Mouse (Mus musculus): ENCODE results near the gene Cox4i1. TPM values are rescaled to one million over a fixed set of nuclear protein-coding genes. Genes with fewer than 3 reads are reported as not detected.

Gene Cox4i1
- polyA plus RNA-seq, 1 experiment from 2014 or later = 1,022 TPM

GRCm38 (mm10) chr8:120632969-120633664, 34.9 kb upstream of the Cox4i1 start:
- Histone ChIP-seq H3K27ac (no peak overlapping the region), H3K9me3 (no peaks in the 10 kb centered on the region), H3K4me3 (peak overlapping the region; percentile 59), H3K36me3 (no peaks in the 10 kb centered on the region), H3K4me1 (peaks cover 21% of the 10 kb centered on the region), H3K9ac (peak overlapping the region; percentile 59), H3K4me2 (peak overlapping the region; percentile 98), H3K27me3 (peaks cover 28% of the 10 kb centered on the region)
- no peak for ATAC-seq (ENCODE audit: borderline replicate concordance, extremely low read depth, low FRiP score, low TSS enrichment)
- 42% methylated on average over 17 of the region's 17 CpGs for WGBS

DNA sequence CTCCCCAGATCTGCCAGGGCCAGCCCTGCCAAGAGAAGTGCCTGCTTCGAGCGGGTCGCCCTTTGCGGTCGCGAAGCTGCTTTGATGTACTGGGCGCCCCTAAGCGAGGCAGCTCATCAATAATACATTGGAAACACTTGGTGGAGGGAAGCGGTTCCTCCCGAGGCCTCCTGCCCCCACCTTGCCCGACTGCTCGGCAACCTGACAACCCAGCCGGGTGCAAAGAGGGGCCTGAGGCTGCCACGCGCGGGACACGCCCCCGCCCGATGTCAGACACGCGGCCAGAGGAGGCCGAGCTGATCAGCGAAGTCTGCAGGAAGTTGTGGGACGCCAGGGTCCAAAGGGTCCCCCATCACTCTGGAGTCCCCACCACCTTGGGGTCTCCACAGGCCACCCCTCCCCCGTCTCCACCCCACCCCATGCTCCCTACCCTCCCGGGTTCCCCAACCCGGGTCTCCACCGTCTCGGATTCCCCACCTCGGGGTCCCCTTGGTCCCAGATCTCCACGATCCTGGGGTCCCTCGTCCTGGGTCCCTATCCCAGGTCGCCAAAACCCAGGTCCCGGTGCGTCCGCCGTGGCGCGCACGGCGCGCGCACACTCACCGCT, 34.3 kb upstream of the Cox4i1 start:
- ATAC-seq (ENCODE audit: borderline replicate concordance, extremely low read depth, low FRiP score, low TSS enrichment) = peak; percentile 16
- H3K36me3 ChIP-seq = no peaks in the 10 kb centered on the region
- no peak overlapping the region for H3K27ac ChIP-seq
- peaks cover 28% of the 10 kb centered on the region for H3K27me3 ChIP-seq
- peak overlapping the region; percentile 98 for H3K4me2 ChIP-seq
- peak overlapping the region; percentile 59 for H3K4me3 ChIP-seq
- H3K9me3 ChIP-seq = no peaks in the 10 kb centered on the region
- 1% methylated on average over 44 of the region's 44 CpGs for WGBS
- peak overlapping the region; percentile 59 for H3K9ac ChIP-seq
- peaks cover 21% of the 10 kb centered on the region for H3K4me1 ChIP-seq

GRCm38 (mm10) chr8:120634329-120634839, 33.6 kb upstream of the Cox4i1 start:
- Histone ChIP-seq H3K36me3 (no peaks in the 10 kb centered on the region), H3K4me3 (peak overlapping the region; percentile 59), H3K4me2 (peak overlapping the region; percentile 98), H3K27ac (no peak overlapping the region), H3K27me3 (peaks cover 28% of the 10 kb centered on the region), H3K9ac (peak overlapping the region; percentile 59), H3K9me3 (no peaks in the 10 kb centered on the region), H3K4me1 (peaks cover 21% of the 10 kb centered on the region)
- peak; percentile 36 for ATAC-seq (ENCODE audit: borderline replicate concordance, extremely low read depth, low FRiP score, low TSS enrichment)
- 1% methylated on average over 40 of the region's 42 CpGs for WGBS

GRCm38 (mm10) chr8:120641245-120641644, 26.8 kb upstream of the Cox4i1 start:
- no peak overlapping the region for H3K27ac ChIP-seq
- H3K27me3 ChIP-seq = no peaks in the 10 kb centered on the region
- WGBS = 20% methylated on average over 8 of the region's 8 CpGs
- no peak for ATAC-seq (ENCODE audit: borderline replicate concordance, extremely low read depth, low FRiP score, low TSS enrichment)
- 0 out of 2 replicates have a peak, but pooled peaks cover 7% of the 10 kb centered on the region for H3K4me1 ChIP-seq
- H3K9ac ChIP-seq = no peak overlapping the region
- no peak overlapping the region for H3K4me2 ChIP-seq
- no peaks in the 10 kb centered on the region for H3K36me3 ChIP-seq
- H3K9me3 ChIP-seq = no peaks in the 10 kb centered on the region
- no peak overlapping the region for H3K4me3 ChIP-seq

DNA sequence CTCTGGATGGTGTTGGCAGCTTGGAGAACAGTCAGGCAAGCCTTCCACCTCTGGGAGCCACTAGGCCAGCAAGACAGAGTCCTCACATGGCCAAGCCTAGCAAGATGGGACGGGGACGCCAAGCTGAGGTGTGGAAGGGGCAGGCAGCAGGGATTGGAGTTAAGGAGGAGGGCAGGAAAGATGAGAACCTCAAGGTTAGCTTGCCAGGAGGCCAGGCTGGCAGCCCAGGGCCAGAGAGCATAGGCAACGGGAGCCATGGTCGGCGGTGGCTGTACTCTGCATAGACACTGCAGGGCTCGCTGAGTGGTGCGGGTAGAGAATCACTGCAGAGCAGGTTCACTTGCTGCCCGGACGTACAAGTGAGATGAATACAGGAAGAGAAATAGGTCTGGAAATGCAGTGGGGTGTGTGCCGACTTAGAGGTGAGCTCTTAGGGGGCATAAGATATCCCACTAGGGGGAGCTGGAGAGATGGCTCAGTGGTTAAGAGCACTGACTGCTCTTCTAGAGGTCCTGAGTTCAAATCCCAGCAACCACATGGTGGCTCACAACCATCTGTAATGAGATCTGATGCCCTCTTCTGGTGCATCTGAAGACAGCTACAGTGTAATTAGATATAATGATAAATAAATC, 25.9 kb upstream of the Cox4i1 start:
- no peaks in the 10 kb centered on the region for H3K27me3 ChIP-seq
- no peak for ATAC-seq (ENCODE audit: borderline replicate concordance, extremely low read depth, low FRiP score, low TSS enrichment)
- H3K27ac ChIP-seq = no peak overlapping the region
- 0 out of 2 replicates have a peak, but pooled peaks cover 7% of the 10 kb centered on the region for H3K4me1 ChIP-seq
- H3K9ac ChIP-seq = no peak overlapping the region
- WGBS = 75% methylated on average over 10 of the region's 10 CpGs
- no peak overlapping the region for H3K4me3 ChIP-seq
- H3K4me2 ChIP-seq = no peak overlapping the region
- H3K36me3 ChIP-seq = no peaks in the 10 kb centered on the region
- no peaks in the 10 kb centered on the region for H3K9me3 ChIP-seq

GRCm38 (mm10) chr8:120644663-120645062, 23.4 kb upstream of the Cox4i1 start:
- no peak for ATAC-seq (ENCODE audit: borderline replicate concordance, extremely low read depth, low FRiP score, low TSS enrichment)

GRCm38 (mm10) chr8:120647532-120647931, 20.5 kb upstream of the Cox4i1 start, which contains the start of gene 1190005I06Rik:
1190005I06Rik (minus strand) TSS chr8:120647632.
- 0 out of 2 replicates have a peak, but pooled peaks cover 7% of the 10 kb centered on the region for H3K4me1 ChIP-seq
- H3K4me2 ChIP-seq = no peak within 1 kb of the TSS
- ATAC-seq (ENCODE audit: borderline replicate concordance, extremely low read depth, low FRiP score, low TSS enrichment) = no peak
- no peak within 1 kb of the TSS for H3K9ac ChIP-seq
- H3K36me3 ChIP-seq = no peaks in the 10 kb centered on the region
- H3K27me3 ChIP-seq = no peaks in the 10 kb centered on the region
- no peak within 1 kb of the TSS for H3K4me3 ChIP-seq
- H3K27ac ChIP-seq = no peak within 1 kb of the TSS
- WGBS = 55% methylated on average over 7 of the region's 7 CpGs
- H3K9me3 ChIP-seq = no peaks in the 10 kb centered on the region

More at GRCm38 (mm10) chr8:120644663-120645062, 23.4 kb upstream of the Cox4i1 start:
- H3K9me3 ChIP-seq = no peaks in the 10 kb centered on the region
- 0 out of 2 replicates have a peak overlapping the region, but pooled peaks have one; percentile 12 for H3K27ac ChIP-seq
- no peaks in the 10 kb centered on the region for H3K36me3 ChIP-seq
- no peak overlapping the region for H3K4me3 ChIP-seq
- H3K27me3 ChIP-seq = no peaks in the 10 kb centered on the region
- H3K4me1 ChIP-seq = 0 out of 2 replicates have a peak, but pooled peaks cover 7% of the 10 kb centered on the region
- no peak overlapping the region for H3K9ac ChIP-seq
- no peak overlapping the region for H3K4me2 ChIP-seq
- 49% methylated on average over 7 of the region's 7 CpGs for WGBS

- Histone ChIP-seq H3K9ac (no peak overlapping the region), H3K36me3 (peaks cover 51% of the 10 kb centered on the region), H3K4me2 (no peak overlapping the region), H3K4me1 (no peaks in the 10 kb centered on the region), H3K27me3 (no peaks in the 10 kb centered on the region), H3K4me3 (no peak overlapping the region), H3K27ac (no peak overlapping the region), H3K9me3 (no peaks in the 10 kb centered on the region)
- no peak for ATAC-seq (ENCODE audit: borderline replicate concordance, extremely low read depth, low FRiP score, low TSS enrichment)
- WGBS = 91% methylated on average over 7 of the region's 7 CpGs
Observed at GRCm38 (mm10) chr8:120656322-120657052, 11.5 kb upstream of the Cox4i1 start.

DNA sequence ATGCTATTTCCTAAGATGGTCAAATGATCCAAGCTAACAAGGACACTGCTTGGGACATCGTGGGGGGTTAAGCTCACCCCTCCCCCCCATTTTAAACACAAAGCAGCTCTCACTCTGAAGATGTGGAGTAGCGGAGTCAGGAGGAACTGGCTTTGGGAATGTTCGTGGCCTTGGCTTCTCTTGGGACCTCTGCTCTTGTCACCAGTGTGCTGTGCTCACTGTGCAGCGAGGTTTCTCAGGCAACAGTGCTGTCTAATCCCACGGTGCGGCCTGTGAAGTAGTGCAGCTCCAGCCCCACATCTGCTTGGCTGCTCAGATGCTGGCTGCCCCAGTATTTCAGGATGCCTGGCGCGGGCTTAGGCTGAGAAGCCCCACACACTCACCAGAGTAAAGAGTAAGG, 10.6 kb upstream of the Cox4i1 start:
- ATAC-seq (ENCODE audit: borderline replicate concordance, extremely low read depth, low FRiP score, low TSS enrichment) = no peak
- no peaks in the 10 kb centered on the region for H3K4me1 ChIP-seq
- peaks cover 51% of the 10 kb centered on the region for H3K36me3 ChIP-seq

DNA sequence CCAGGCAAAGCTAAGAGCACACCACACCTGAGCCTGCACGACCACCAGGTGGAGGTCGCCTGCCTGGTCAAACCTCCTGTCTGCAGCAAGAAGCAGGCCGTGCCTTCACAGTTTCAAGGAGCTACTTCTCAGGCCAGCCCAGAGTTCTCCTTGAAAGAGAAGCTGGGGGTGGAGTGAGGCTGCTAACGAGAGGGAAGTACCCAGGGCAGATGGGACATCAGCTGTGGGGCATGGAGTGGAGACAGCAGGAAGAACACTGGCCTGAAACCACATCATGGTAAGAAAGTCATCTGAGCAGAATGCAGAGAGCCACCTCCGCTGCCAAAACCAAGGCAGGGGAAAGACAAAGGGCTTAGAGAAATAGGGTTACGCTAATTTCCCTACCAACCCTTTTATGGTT, 3.5 kb upstream of the Cox4i1 start:
- no peak overlapping the region for H3K27ac ChIP-seq
- no peaks in the 10 kb centered on the region for H3K9me3 ChIP-seq
- H3K4me2 ChIP-seq = no peak overlapping the region
- H3K4me1 ChIP-seq = peaks cover 38% of the 10 kb centered on the region
- H3K36me3 ChIP-seq = 0 out of 2 replicates have a peak, but pooled peaks cover 3% of the 10 kb centered on the region
- 76% methylated on average over 6 of the region's 6 CpGs for WGBS
- ATAC-seq (ENCODE audit: borderline replicate concordance, extremely low read depth, low FRiP score, low TSS enrichment) = no peak
- H3K9ac ChIP-seq = no peak overlapping the region
- H3K4me3 ChIP-seq = no peak overlapping the region
- H3K27me3 ChIP-seq = no peaks in the 10 kb centered on the region

More for the DNA sequence above, 10.6 kb upstream of the Cox4i1 start:
- no peak overlapping the region for H3K4me3 ChIP-seq
- no peak overlapping the region for H3K4me2 ChIP-seq
- WGBS = 74% methylated on average over 8 of the region's 8 CpGs
- no peak overlapping the region for H3K9ac ChIP-seq
- no peak overlapping the region for H3K27ac ChIP-seq
- no peaks in the 10 kb centered on the region for H3K27me3 ChIP-seq
- no peaks in the 10 kb centered on the region for H3K9me3 ChIP-seq

DNA sequence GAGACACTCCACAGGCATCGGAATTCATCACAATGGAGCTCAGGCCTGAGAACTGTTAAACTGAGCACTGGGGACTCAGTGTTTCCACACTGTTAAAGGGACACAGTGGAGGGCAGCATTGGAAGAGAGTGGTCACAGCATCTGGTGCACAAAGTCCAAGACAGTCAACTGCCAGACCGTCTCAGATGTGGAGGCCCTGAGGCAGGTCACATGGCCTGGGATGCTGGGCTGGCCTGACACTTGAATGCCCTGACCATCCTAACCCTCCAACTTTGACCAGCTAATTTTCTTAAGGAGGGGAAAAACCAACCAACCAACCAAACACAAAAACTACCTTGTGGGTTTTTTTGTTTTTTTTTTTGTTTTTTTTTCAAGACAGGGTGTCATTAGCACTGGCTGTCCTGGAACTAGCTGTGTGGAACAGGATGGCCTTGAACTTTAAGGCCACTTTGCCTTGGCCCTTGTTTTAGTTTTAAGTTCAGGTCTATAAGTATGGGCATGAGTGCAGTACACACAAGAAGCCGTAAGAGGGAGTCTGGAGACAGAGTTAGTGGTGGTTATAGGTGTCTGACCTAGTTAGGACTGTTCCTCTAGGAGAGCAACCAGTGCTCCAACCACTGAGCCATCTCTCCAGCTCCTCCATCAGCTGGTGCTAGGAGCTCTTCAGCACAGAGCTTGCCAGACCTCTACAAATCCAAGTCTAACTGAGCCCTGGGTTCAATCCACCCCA, 2.1 kb upstream of the Cox4i1 start:
- Histone ChIP-seq H3K36me3 (peaks cover 15% of the 10 kb centered on the region), H3K9ac (peak overlapping the region; percentile 88), H3K4me2 (peak overlapping the region; percentile 82), H3K27ac (no peak overlapping the region), H3K4me1 (peaks cover 38% of the 10 kb centered on the region), H3K27me3 (no peaks in the 10 kb centered on the region), H3K4me3 (peak overlapping the region; percentile 81), H3K9me3 (no peaks in the 10 kb centered on the region)
- 63% methylated on average over 3 of the region's 3 CpGs for WGBS
- ATAC-seq (ENCODE audit: borderline replicate concordance, extremely low read depth, low FRiP score, low TSS enrichment) = no peak
